Comparison of ENCODE assay signal across 8 mouse cellular contexts in the genomic region with DNA sequence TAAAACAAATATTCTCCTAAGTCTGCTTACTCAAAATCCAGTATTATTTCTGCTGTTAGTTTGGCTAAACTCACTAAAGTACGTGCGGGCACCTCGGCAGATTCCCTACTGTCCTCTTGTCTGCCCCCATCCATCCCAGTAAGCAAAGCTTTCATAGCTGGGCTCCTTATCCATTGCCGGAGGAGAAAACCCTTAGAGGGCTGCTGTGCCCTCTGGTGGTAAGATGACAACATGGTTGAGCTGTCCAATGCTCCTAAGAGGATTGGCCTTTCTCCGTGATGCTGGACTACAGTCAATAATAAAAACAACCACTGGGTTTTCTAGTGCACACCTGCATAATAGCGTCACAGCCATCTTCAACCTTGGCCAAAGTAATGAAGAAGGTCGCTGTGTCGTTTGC. TPM values are rescaled to one million over a fixed set of nuclear protein-coding genes. Genes with fewer than 3 reads are reported as not detected.
DNase-seq lines count a peak whose midpoint lies in the region; ATAC-seq and TF ChIP-seq lines count a peak whose summit lies in the region.

No protein-coding gene starts in this region.

- WGBS in neural tube, embryonic 11.5 days, result 49% methylated on average over 8 of the region's 8 CpGs
- 38% methylated on average over 8 of the region's 8 CpGs for WGBS in neural tube, embryonic 15.5 days
- WGBS in forebrain, embryonic 12.5 days, result 49% methylated on average over 8 of the region's 8 CpGs
- WGBS in lung, postnatal 0 days, result 31% methylated on average over 8 of the region's 8 CpGs

- H3K4me2 ChIP-seq in neural tube, embryonic 11.5 days (ENCODE audit: low read depth), result no peak overlapping the region
- no peak overlapping the region for H3K4me2 ChIP-seq in neural tube, embryonic 15.5 days
- no peak overlapping the region for H3K4me2 ChIP-seq in forebrain, embryonic 12.5 days
- no peak overlapping the region for H3K4me2 ChIP-seq in lung, postnatal 0 days (replicated peaks; ENCODE audit: low read depth, low read length)

- TF ChIP-seq CTCF in lung, postnatal 0 days (IDR thresholded peaks at IDR 0.05), result peak; percentile 91

- H3K4me3 ChIP-seq in neural tube, embryonic 11.5 days (ENCODE audit: low read depth, low read length), result no peak overlapping the region
- H3K4me3 ChIP-seq in neural tube, embryonic 15.5 days (replicated peaks), result no peak overlapping the region
- H3K4me3 ChIP-seq in forebrain, embryonic 12.5 days (replicated peaks), result no peak overlapping the region
- H3K4me3 ChIP-seq in lung, postnatal 0 days (ENCODE audit: low read depth, low read length), result no peak overlapping the region

- no peak for TF ChIP-seq EP300 in lung, postnatal 0 days (IDR thresholded peaks at IDR 0.05)

- no peaks in the 10 kb centered on the region for H3K9me3 ChIP-seq in neural tube, embryonic 11.5 days (ENCODE audit: control insufficient read depth, low read length)
- H3K9me3 ChIP-seq in neural tube, embryonic 15.5 days (replicated peaks), result no peaks in the 10 kb centered on the region
- H3K9me3 ChIP-seq in forebrain, embryonic 12.5 days, result no peaks in the 10 kb centered on the region
- no peaks in the 10 kb centered on the region for H3K9me3 ChIP-seq in lung, postnatal 0 days (ENCODE audit: low read length)

- H3K27ac ChIP-seq in neural tube, embryonic 11.5 days (ENCODE audit: low read depth, low read length), result no peak overlapping the region
- H3K27ac ChIP-seq in neural tube, embryonic 15.5 days (replicated peaks), result no peak overlapping the region
- H3K27ac ChIP-seq in forebrain, embryonic 12.5 days, result no peak overlapping the region
- no peak overlapping the region for H3K27ac ChIP-seq in lung, postnatal 0 days (ENCODE audit: low read length)

- H3K27me3 ChIP-seq in neural tube, embryonic 11.5 days (ENCODE audit: control insufficient read depth, insufficient read depth, low read length), result no peaks in the 10 kb centered on the region
- no peaks in the 10 kb centered on the region for H3K27me3 ChIP-seq in neural tube, embryonic 15.5 days (replicated peaks)
- no peaks in the 10 kb centered on the region for H3K27me3 ChIP-seq in forebrain, embryonic 12.5 days
- no peaks in the 10 kb centered on the region for H3K27me3 ChIP-seq in lung, postnatal 0 days (replicated peaks; ENCODE audit: insufficient read depth, low read length)

- no peak for ATAC-seq in neural tube, embryonic 11.5 days (ENCODE audit: insufficient read depth, low FRiP score, low TSS enrichment)
- no peak for ATAC-seq in neural tube, embryonic 15.5 days (ENCODE audit: low FRiP score)
- ATAC-seq in cerebellum, adult (ENCODE audit: insufficient number of reproducible peaks, low FRiP score, low TSS enrichment), result peak; percentile 60
- 0 out of 2 replicates have a peak, but pooled peaks have one; percentile 28 for ATAC-seq in forebrain, embryonic 12.5 days (ENCODE audit: low FRiP score)
- peak; percentile 58; the same call in 1 of the 2 replicates for ATAC-seq in lung, postnatal 0 days
- ATAC-seq in granulocyte monocyte progenitor cell, adult 5-6 weeks (replicated peaks; ENCODE audit: poor library complexity, severe bottlenecking), result no peak

- peak; percentile 44 for DNase-seq in neural tube, embryonic 11.5 days (ENCODE audit: low spot score)
- DNase-seq in kidney, adult 8-10 months, result peak; percentile 16 to 52
- DNase-seq in lung, postnatal 0 days (ENCODE audit: low spot score), result peak; percentile 85
- peak; percentile 50 for DNase-seq in skeletal muscle tissue, adult 2 months (ENCODE audit: low read depth, low spot score)

- H3K36me3 ChIP-seq in neural tube, embryonic 11.5 days (ENCODE audit: control insufficient read depth, insufficient read depth, low read length), result no peaks in the 10 kb centered on the region
- H3K36me3 ChIP-seq in neural tube, embryonic 15.5 days, result 0 out of 2 replicates have a peak, but pooled peaks cover 3% of the 10 kb centered on the region
- H3K36me3 ChIP-seq in forebrain, embryonic 12.5 days (replicated peaks), result peaks cover 50% of the 10 kb centered on the region
- no peaks in the 10 kb centered on the region for H3K36me3 ChIP-seq in lung, postnatal 0 days (ENCODE audit: insufficient read depth, low read length)

- H3K4me1 ChIP-seq in neural tube, embryonic 11.5 days (ENCODE audit: control insufficient read depth, insufficient read depth, low read length), result peaks cover 3% of the 10 kb centered on the region
- peaks cover 16% of the 10 kb centered on the region for H3K4me1 ChIP-seq in neural tube, embryonic 15.5 days
- H3K4me1 ChIP-seq in forebrain, embryonic 12.5 days, result peaks cover 25% of the 10 kb centered on the region
- peaks cover 12% of the 10 kb centered on the region; the same call in 1 of the 2 replicates for H3K4me1 ChIP-seq in lung, postnatal 0 days (ENCODE audit: insufficient read depth, low read depth, low read length)

- H3K9ac ChIP-seq in neural tube, embryonic 11.5 days (ENCODE audit: low read length), result no peak overlapping the region
- H3K9ac ChIP-seq in neural tube, embryonic 15.5 days (replicated peaks), result no peak overlapping the region
- H3K9ac ChIP-seq in forebrain, embryonic 12.5 days, result no peak overlapping the region
- H3K9ac ChIP-seq in lung, postnatal 0 days (replicated peaks; ENCODE audit: low read depth), result no peak overlapping the region

RNA-seq across cellular contexts. Expression of gene Scrn1, which starts 59.3 kb away (rescaled TPM):
- polyA plus RNA-seq in neural tube, embryonic 11.5 days (2014; fragmentation: Nextera tagmentation; extraction: Ambion mirVana), result 59.2 and 66.7 TPM in 2 replicates
- polyA plus RNA-seq in neural tube, embryonic 15.5 days (2015; fragmentation: Nextera tagmentation; extraction: Ambion mirVana), result 85.9 and 98.3 TPM in 2 replicates
- polyA plus RNA-seq in forebrain, embryonic 12.5 days (2016; fragmentation: Nextera tagmentation; extraction: Ambion mirVana), result 119 and 157 TPM in 2 replicates
- 2.8 TPM in 2 replicates for polyA plus RNA-seq in lung, postnatal 0 days (2015; fragmentation: Nextera tagmentation; extraction: Ambion mirVana)
- not detected in 2 replicates for total RNA-seq in granulocyte monocyte progenitor cell, adult 5-6 weeks (2014; fragmentation: Nextera tagmentation)
- total RNA-seq in granulocyte monocyte progenitor cell, adult 5-6 weeks (2017), result not detected in 2 replicates

Comparison
In these comparisons a context has a peak if more than half of its experiments do, and no peak if none do; other contexts are left out.
1. ATAC-seq: peak in cerebellum, adult (single experiment), forebrain, embryonic 12.5 days (single experiment) and lung, postnatal 0 days (single experiment); none in neural tube, embryonic 11.5 days (single experiment), neural tube, embryonic 15.5 days (single experiment) and granulocyte monocyte progenitor cell, adult 5-6 weeks (single experiment).
2. DNase-seq: peak in every context shown above with its lines; median percentile 85 in lung, postnatal 0 days; 50 in skeletal muscle tissue, adult 2 months; 44 in neural tube, embryonic 11.5 days; 34 in kidney, adult 8-10 months.
3. RNA of gene Scrn1, which starts 59.3 kb away (polyA plus RNA-seq): 119 to 157 TPM in forebrain, embryonic 12.5 days, 85.9 to 98.3 TPM in neural tube, embryonic 15.5 days and 59.2 to 66.7 TPM in neural tube, embryonic 11.5 days; 2.8 TPM in lung, postnatal 0 days; every median in the first group is over 10 times any median in the second.